Mouse (Mus musculus) gastrocnemius, postnatal 10 days (tissue): ENCODE results near the gene Cfap73. TPM values are rescaled to one million over a fixed set of nuclear protein-coding genes. Genes with fewer than 3 reads are reported as not detected.

Experiments
- DNase-seq: peaks from one replicate; pipeline ENCODE4 v3.0.0; 2021; ENCODE audit warnings: mixed read lengths
- total RNA-seq, 2 experiments: library from RNA; stranded (reverse); gene quantifications; 2 replicates each; pipeline ENCODE4 v1.2.3; 2021

The Cfap73 gene
- total RNA-seq, 2 experiments from 2014 or later = not detected

DNA sequence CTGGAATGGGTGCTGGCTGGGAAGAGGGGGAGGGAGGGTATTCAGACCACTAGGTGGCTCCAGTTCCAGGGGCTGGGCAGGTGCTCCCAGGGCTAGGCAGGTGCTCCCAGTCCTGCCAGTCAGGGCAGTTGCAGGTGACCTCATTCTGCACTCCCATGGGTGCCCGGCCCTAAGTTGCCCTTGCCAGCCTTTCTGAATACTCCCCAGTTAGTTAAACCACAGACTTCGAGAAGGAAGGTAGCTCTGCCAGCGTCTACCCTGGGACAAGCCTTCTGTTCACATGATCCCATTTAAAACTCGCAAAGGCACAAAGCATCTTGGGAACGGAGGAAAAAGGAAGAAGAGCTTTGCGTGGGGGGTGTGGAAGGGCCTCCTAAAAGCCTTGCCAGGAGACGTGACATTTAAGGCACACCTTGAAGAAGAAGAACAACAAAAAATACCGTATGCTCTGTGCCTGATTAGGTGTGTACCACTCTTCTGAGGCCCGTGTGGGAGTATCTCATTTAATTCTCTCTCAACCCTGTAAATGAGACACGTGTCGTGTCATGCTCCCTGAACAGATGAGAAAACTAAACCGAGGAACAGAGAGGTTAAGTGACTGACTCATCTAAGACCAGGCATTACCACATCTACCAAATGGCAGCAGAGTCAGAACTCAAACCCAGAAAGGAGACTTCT is 13.9 kb upstream of the Cfap73 start:
- DNase-seq = no peak

DNA sequence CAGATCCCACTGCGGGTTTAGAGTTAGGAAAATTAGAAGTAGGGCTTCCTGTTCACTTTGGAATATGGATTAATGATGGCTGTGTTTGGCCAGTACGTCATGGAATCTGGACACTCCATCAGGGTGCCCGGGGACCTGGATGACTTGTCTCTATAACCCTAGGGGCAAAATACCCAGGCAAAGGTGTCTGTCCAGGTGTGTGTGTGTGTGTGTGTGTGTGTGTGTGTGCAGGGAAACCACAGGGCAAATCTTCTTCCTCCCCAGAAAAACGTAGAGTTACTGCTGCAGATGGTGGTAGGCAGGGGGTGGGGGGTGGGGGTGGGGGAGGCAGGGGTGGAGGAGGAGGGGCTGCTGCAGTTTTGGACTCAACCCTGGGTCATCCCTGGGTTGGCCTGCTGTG is 13.3 kb upstream of the Cfap73 start:
- DNase-seq = no peak

DNA sequence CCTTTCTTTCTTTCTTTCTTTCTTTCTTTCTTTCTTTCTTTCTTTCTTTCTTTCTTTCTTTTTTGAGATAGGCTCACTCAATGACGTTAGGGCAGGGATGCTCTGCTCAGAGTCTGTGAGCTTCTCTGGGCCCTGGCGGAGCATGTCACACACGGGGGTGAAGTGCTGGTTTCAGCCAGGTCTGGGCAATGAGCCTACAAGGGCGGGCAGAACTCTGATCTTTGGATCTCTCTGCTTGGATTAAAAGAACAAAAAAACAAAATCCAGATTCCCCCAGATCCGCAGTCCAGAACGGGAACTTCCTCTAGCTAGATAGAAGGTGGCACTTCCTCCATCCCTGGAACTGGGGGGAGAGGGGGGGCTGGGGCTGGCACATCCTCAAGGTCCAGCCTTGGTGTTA is 11.8 kb upstream of the Cfap73 start:
- DNase-seq = no peak

DNA sequence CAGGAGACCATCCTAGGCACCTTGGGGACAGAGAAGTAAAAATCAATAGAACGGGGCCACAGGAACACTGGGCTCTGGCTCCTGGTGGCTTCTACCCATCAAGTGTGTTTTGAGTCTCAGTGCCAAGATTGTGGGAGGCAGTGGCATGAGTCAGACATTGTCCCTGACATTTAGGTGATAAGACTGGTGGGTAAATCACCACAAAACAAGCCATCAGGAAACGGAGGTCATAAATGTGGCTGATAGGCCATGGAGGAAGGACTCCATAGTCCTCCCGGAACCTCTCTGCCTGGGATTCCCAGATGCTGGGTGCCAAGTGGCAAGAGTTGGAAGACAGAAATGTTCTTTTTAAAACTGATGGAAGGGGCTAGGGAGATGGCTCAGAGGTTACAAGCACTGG is 10.2 kb upstream of the Cfap73 start:
- no peak for DNase-seq

DNA sequence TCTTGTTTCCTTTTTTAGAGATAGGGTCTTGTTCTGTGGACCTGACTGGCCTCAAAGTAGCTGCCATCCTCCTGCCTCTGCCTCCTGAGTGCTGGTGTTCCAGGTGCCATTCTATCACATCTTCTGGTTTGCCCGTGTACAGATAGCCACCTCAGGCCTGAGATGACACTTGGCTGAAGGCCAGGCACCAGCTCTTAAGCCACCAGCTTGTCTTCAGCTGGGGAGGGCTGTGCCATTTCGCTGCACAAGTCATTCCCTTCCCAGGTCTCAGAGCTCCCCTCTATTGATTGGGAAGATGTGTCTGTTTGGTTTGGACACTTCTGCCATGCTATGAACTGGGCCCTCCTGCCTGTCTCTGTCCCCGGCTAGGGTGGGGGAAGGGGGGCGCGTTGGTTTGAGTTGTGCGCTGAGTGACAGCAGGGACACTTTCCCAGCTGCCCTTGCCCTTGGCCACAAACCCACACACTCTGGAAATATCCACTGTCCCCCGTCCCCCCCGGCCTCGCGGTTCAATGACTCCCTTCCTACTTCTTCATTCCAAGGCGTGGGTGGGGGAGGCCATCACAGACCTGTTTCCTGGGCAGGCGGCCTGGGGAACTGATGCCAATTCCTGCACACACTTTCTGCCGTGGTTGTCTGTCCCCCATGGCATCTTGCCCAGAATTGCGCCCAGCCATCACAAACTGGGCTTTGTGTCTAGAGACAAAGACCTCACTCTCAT is 9.5 kb upstream of the Cfap73 start:
- no peak for DNase-seq

DNA sequence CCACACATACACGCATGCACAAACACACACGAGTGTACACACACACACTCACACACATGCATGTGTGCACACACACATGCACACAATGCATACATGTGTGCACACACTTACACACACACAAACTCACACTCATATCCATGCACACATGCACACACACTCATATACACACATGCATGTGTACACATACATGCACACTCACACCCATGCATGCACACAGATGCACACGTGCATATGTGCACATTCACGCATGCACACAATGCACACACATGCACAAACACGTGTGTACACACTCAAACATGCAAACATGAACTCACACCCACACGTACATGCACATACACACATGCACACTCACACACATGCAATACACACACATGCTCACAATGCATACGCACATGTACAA is 6.1 kb upstream of the Cfap73 start:
- DNase-seq = no peak

DNA sequence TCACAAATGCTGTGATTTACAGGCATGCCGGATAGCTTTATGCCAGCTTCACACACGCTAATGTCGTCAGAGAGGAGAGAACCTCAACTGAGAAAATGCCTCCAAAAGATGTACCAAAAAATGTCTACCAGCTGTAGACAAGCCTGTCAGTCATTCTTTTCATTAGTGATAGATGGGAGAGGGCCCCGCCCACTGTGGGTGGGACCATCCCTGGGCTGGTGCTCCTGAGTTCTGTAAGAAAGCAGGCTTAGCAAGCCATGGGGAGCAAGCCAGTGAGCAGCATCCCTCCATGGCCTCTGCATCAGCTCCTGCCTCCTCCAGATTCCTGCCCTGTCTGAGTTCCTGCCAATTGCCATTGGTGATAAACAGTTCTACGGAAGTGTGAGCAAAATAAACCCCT is 1.6 kb upstream of the Cfap73 start:
- no peak for DNase-seq

DNA sequence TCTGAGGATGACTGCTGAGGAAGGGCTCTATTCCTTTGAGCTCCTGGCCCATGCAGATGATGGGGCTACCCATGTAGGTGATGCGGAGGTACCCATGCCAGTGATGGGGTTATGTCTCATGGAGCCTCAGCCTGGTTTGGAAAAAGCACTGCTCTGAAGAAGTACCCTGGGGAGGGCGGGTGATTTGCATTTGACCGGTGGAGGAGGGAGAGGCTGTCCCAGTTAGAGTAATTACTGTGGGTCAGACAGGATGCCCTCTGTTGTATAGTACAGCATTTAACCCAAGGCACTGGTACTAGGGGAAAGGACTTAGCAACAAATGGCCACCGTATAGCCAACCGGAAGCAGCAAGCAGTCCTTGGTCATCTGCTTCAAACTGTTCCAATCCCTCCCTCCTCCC is 825 bp upstream of the Cfap73 start:
- DNase-seq = no peak

DNA sequence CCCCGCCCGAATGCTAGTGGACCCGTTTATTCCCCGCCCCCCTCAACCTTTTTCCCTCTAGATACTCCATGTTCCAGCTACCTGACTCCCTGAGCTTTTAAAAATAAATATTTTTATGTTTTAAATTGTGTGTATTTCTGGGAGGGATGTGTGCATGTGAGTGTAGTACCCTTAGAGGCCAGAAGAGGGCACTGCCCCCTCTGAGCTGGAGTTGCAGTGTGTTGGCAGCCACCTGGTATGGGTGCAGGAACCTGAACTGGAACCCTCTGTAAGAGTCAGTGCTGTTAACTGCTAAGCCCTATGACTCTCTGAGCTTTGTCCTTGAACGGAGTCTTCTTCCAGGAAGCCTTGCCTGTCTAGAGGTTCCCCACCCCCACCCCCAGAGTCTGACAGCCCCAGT is 2.1 kb downstream of the Cfap73 start:
- DNase-seq = no peak

DNA sequence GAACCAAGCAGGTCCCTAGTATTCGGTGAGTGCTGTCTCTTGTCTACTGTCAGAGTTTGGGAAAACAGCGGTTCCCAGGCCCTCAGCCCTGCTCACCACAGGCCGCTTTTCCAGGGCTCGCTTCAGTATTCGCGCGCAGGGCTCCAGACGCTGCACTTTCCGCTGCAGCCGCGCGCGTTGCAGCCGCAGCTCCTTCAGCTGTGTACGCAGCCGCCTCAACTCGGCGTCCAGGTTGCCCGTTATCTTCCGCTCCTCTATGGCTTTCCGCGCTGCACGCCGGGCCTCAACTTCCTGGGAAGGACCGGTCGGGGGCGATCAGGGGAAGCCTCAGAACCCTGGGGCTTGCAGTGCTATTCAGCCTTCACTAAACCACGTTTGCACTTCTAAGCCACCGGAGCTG is 2.9 kb downstream of the Cfap73 start:
- no peak for DNase-seq

DNA sequence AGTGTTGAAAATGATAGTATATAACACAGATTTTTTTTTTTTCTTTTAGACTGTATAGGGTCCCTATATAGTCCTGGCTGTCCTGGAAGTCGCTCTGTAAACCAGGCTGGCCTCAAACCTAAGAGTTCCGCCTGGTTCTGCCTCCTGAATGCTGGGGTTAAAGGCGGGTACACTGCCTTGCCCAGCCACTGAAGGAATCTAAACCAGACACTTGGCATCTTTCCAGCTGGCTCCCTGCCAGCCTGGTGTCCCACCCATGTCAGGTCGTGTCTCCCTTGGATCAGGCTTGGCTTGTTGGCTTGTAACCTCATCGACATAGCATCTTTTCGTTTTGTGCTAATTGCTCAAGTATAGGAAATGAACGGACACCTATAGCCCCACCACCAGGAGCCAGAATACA is 5.4 kb downstream of the Cfap73 start:
- DNase-seq = no peak

DNA sequence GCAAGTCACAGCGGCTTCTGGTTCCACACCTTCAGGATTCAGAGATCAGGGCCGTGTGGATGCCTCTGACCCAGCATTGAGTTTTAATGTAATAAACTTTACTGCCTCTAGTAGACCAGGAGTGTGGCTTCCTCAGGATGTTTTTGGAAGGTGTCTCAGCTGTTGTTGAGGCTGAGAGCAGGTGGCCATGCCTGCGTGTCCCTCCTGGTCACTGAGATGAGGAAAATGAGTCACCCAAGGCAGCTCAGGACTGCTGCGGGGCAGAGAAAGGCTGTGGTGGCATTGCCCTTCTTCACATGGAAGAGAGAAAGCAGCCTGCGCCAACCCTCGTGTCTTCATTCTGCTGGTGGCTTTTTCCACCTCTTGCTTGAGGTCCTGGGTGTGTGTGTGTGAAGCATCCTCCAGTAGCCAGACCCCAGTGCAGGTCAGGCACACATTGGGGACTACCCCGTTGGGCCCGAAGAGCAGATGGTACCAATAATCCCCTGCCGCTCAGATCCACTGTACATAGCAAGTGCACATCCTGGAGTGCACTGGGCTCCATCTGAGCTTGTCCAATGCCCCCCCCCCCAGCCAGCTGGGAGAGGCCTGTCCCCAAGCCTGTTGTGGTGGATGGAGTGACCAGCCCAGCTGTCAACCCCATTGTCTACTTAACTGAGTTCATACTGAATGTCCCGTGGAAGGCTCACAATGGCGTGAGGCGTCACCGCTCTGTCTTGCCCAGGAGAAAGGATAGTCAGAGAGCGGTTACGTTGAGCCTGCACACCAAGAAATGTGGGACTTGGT is 6.3 kb downstream of the Cfap73 start:
- DNase-seq = no peak

DNA sequence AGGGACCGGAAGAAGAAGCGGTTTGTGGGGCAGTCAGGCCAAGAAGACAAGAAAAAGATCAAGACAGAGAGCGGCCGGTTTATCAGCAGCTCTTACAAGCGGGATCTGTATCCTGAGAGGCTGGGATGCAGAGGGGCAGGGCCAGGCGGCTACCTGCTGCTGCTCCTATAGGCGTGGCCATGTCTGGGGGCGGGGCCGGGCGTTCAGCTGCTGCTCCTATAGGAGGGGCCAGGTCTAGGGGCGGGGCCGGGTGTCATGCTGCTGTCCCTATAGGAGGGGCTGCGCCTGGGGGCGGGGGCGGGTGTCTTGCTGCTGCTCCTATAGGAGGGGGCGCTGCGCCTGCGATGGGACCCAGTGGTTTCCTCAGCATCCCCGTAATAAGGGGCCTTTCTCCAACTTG is 7.6 kb downstream of the Cfap73 start:
- DNase-seq = no peak

DNA sequence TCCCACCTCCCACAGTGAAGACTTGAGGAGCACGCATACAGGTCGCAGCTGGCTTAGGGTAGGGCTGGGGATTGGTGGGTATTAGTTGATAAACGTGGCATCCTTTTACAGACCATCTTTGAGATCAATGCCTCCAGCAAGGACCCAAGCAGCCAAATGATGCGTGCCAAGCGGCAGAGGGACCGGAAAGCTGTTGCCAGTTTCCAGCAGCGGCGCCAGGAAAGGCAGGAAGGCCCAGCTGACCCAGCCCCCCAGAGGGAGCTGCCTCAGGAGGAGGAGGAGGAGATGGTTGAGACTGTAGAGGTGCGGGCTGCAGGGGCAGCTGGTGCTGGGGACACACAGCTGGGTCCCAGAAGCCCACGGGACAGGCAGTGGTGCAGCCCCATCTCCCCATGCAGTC is 9.6 kb downstream of the Cfap73 start:
- DNase-seq = no peak

DNA sequence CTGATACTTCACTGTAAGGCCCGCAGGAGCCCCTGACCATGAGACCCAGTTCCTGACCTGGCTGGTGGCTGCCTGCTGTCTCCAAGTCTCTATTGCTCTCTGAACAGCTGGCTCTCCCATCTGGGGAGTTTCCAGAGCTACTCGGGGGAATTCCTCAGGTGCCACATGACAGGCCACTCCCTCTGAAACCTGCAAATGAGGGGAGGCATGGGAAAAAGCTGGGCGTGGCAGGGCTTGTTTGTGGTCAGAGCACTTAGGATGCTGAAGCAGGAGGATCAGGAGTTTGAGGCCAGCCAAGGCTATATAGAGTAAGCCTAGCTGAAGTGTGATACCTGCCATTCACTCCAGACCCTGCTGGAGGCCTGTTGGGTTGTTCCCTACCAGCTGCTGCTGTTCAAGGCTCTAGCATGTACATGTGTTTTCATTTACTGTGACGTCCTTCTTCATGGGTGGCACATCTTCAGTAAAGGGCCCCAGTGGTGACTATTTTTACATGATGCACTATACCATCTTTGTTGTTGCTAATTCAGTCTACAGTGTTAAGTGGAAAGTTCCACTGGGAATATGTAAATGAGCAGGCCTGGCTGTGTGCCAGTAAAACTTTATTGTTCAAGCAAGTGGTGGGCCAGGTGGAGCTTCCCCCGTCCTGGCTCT is 11.7 kb downstream of the Cfap73 start:
- no peak for DNase-seq

DNA sequence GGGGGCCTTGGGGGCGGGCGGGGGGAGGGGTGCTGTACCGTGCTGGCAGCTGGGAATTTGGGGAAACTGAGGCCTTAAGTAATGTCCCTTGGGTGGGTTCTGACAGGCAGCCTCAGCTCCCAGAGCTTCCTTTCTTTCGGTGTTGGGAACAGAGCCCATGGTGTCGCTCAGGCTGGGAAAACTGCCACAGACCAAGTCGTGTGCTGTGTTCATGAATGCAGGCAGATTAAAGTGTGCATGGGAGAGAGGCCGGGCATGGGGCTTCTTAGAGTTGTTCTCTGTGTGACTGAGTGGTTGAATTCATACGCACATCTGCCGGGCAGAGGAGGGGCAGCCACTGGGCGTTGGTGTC is 12.2 kb downstream of the Cfap73 start:
- DNase-seq = no peak

DNA sequence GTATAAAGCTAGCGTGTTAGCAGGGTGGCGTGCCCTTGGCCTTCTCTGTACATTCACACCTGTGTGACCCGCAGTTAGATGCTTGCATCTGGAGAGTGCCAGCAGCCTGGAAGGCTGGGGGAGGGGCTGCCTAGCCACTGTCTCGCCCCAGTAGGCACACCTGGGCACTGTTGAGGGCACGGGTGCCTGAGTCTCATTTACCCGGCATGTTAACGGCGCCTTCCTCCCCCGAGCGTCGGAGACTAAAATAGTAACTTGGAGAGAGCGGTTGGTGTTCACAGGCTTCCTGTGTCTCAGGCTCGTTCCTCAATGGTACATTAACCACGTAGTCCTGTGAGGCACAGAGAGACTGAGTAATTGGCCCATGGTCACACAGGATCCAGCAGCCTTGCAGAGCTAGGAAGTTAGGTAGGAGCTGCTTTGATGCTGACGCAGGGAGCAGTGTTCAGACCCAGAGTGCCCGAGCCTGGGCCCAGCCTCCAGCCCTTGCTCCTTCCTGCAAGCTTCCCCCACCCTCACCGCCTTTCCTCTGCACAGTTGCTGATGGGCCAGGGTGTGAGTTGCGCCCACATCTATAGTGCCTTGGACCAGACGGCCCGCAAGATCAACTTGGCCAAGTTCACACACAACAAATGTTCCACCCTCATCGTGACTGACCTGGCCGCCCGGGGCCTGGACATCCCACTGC is 12.8 kb downstream of the Cfap73 start:
- no peak for DNase-seq

DNA sequence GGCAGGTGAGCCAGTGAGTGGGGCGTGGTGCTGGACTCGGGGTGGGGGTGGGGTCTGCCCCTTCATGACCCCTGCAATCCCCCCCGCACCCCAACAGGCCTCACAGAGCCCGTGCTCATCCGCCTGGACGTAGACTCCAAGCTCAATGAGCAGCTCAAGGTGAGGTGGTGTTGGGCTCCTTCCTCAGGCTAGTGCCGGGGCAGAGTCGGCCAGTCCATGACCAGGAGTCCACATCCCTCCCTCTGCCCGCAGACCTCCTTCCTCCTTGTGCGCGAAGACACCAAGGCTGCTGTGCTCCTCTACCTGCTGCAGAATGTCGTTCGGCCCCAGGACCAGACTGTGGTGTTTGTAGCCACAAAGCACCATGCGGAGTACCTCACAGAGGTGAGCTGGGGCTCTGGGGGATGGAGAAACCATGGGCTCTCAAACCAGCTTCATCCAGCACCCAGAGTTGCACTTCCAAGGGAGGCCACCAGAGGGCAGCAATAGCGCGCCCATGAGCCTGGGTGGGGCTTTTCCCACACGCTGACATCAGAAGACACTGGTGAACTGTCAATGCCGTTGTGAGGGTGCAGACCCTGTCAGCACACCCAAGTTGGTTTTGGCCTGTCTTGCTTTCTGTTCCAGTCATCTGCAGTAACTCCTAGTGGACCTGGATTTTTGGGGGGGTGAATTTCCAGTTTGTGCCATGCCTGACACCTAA is 13.5 kb downstream of the Cfap73 start:
- DNase-seq = peak; percentile 84

DNA sequence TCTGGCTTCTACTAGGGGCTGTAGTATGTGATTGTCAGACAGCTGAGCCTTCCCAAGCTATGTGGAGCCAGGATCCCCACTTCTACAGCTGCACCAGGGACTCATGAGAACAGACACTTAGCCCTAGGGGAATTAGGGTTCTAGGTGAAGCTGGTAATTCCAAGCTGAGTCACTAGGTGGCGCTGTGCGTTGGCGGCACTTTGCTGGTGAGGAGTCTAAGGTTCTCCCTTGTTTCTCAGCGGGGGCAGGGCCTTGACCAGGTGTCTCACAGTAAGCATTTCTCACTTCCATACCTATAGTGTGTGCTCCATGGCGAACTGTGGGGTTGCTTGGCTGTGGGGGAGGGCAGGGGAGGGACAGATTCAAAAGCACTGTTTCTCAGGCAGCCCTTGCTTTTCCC is 14.8 kb downstream of the Cfap73 start:
- DNase-seq = peak; percentile 71

DNA sequence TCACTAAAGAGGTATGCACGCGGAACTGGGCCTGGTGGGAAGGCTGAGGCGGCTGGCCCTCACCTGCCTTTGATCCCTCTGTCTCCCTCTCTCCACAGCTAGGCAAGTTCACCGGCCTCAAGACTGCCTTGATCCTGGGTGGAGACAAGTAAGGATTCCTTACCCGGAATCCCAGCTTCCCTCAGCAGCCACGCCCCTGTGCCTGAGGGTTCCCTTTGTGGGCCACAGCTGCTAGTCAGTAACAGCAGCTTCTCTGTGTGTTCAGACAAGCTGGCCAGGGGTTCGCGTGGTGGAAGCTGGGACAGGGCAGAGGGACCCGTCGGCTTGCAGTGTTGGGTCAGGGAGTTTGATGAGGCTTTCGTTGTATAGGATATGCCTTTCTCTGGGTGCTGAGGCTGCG is 15.3 kb downstream of the Cfap73 start:
- no peak for DNase-seq

DNA sequence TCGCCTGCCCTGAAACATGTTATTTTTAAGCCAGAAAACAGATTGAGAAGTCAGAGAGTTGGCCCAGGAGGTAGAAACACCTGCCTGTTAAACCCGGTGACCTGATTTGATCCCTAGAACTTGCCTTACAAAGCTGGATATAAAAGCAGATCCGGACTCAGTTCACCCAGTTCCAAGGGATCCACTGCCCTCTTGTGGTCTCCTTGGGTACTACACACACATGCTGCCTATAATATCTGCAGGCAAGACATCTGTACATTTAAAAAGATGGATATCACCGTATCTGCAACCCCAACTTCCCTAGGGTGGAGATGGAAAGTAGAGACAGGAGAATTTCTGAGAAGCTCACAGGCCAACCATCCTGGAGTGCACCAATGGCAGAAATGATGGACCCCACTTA is 18.1 kb downstream of the Cfap73 start:
- DNase-seq = no peak
